In genomic region chr11:61774551-61775149, GRCm38 (mm10) we compare ENCODE assay signal across 20 mouse cellular contexts. TPM values are rescaled to one million over a fixed set of nuclear protein-coding genes. Genes with fewer than 3 reads are reported as not detected.
A peak's percentile ranks its signal among the peaks of the same experiment; 100 is the strongest.
DNase-seq lines count a peak whose midpoint lies in the region.
"Had no signal": no experiment of that assay in that cellular context is flagged by ENCODE, and none has a peak within 500 bp of the region (broad histone marks: within the 10 kb centered on the region; RNA-seq: fewer than 3 reads in every experiment).

No protein-coding gene starts in this region.

- no peaks in the 10 kb centered on the region for H3K79me2 ChIP-seq in macrophage (ENCODE audit: inconsistent target)

- WGBS in macrophage (ENCODE audit: missing documents) = 91% methylated on average over 4 of the region's 4 CpGs

- 0 out of 2 replicates have a peak overlapping the region, but pooled peaks have one; percentile 12 for H3K27ac ChIP-seq in macrophage
- H3K27ac ChIP-seq: hindbrain, embryonic 12.5 days; liver, embryonic 14.5 days; neural tube, embryonic 12.5 days had no signal

- peak; percentile 28 to 50 for DNase-seq in frontal cortex, postnatal 36 days (ENCODE audit: low spot score in 2 of 2)
- DNase-seq in frontal cortex, postnatal 10 days (ENCODE audit: low spot score in 2 of 2) = no peak
- DNase-seq in lung, postnatal 36 days = peak; percentile 22
- no peak for DNase-seq in lung, postnatal 4 days
- peak; percentile 46 to 75 for DNase-seq in layer of hippocampus, adult 18-20 months (ENCODE audit: low spot score in 2 of 2)
- no peak for DNase-seq in thymus, postnatal 25 days
- no peak for DNase-seq in ovary, postnatal 14 days (ENCODE audit: low spot score)
- DNase-seq: B cell, adult 2 months; cerebellum, adult 11 months; kidney, postnatal 14 days; lung, postnatal 14 days; spleen, adult 18-20 months had no signal

- H3K36me3 ChIP-seq in macrophage (ENCODE audit: inconsistent target) = peaks cover 22% of the 10 kb centered on the region

- no peak overlapping the region for H3K4me3 ChIP-seq in macrophage (ENCODE audit: inconsistent target)
- H3K4me3 ChIP-seq: hindbrain, embryonic 12.5 days; neural tube, embryonic 12.5 days had no signal

RNA-seq across cellular contexts. Expression of gene Prpsap2, which starts 12.8 kb away (rescaled TPM):
- 10 to 100 TPM; 45.1 to 49.5 TPM for total RNA-seq in layer of hippocampus, adult 18-20 months (2021)
- 10 to 100 TPM in 25 of 26 experiments, 1 to 10 TPM in 1; 9.2 to 39.3 (median 20.2) TPM for total RNA-seq in macrophage (2018; cell fraction: chromatin; rRNA removed)
- total RNA-seq in macrophage (2018; cell fraction: cytosol; rRNA removed) = 10 to 100 TPM; 17.3 to 34.8 (median 26.9) TPM
- 10 to 100 TPM in 25 of 26 experiments, 1 to 10 TPM in 1; 9.6 to 40.0 (median 20.7) TPM for total RNA-seq in macrophage (2018; cell fraction: nucleus; rRNA removed)
- 24.2 to 42.5 TPM (median 30.8 TPM) in 3 replicates for polyA plus RNA-seq in macrophage (2018)

RNA-seq across cellular contexts. Expression of gene Slc5a10, which starts 54.0 kb away (rescaled TPM):
- under 1 TPM; 0.36 to 0.37 TPM for total RNA-seq in layer of hippocampus, adult 18-20 months (2021)
- under 1 TPM in 1 of 26 experiments, not detected in 25; 0.33 TPM for total RNA-seq in macrophage (2018; cell fraction: chromatin; rRNA removed)
- total RNA-seq in macrophage (2018; cell fraction: cytosol; rRNA removed) = not detected
- total RNA-seq in macrophage (2018; cell fraction: nucleus; rRNA removed) = not detected
- not detected in 3 replicates for polyA plus RNA-seq in macrophage (2018)
- total RNA-seq: gastrocnemius, adult 18-20 months; granulocyte monocyte progenitor cell, adult 5-6 weeks had no signal
- polyA plus RNA-seq: forebrain, embryonic 11.5 days; hindbrain, embryonic 12.5 days; liver, embryonic 14.5 days; midbrain, embryonic 16.5 days; neural tube, embryonic 12.5 days had no signal

Comparison
In these comparisons a context has a peak if more than half of its experiments do, and no peak if none do; other contexts are left out.
1. DNase-seq: peak in frontal cortex, postnatal 36 days (2 of 2), lung, postnatal 36 days (single experiment) and layer of hippocampus, adult 18-20 months (2 of 2); none in frontal cortex, postnatal 10 days (0 of 2), lung, postnatal 4 days (0 of 2), thymus, postnatal 25 days (single experiment) and ovary, postnatal 14 days (single experiment).